8 mouse cellular contexts compared by ENCODE assay signal in genomic region chr11:109362463-109363190, GRCm38 (mm10). TPM values are rescaled to one million over a fixed set of nuclear protein-coding genes. Genes with fewer than 3 reads are reported as not detected.
DNase-seq lines count a peak whose midpoint lies in the region; ATAC-seq lines count a peak whose summit lies in the region.

Gene Gna13, plus strand, starts transcription at chr11:109362831.

- WGBS in hindbrain, embryonic 12.5 days, result under 1% methylated on average over 45 of the region's 89 CpGs

- H3K9me3 ChIP-seq in hindbrain, embryonic 12.5 days (replicated peaks), result no peaks in the 10 kb centered on the region

- H3K36me3 ChIP-seq in hindbrain, embryonic 12.5 days, result peaks cover 16% of the 10 kb centered on the region

- peak within 1 kb of the TSS; percentile 98 for H3K27ac ChIP-seq in hindbrain, embryonic 12.5 days

- ATAC-seq in hindbrain, embryonic 12.5 days (ENCODE audit: low FRiP score), result peak; percentile 81

- peak within 1 kb of the TSS; percentile 91 for H3K9ac ChIP-seq in hindbrain, embryonic 12.5 days

- peak; percentile 95 for DNase-seq in Muller cell, postnatal 12 days (ENCODE audit: inconsistent ontology term)
- peak; percentile 92 for DNase-seq in cerebellum, adult 9-11 months
- DNase-seq in frontal cortex, postnatal 10 days (ENCODE audit: low spot score in 2 of 2), result peak; percentile 84 to 90
- peak; percentile 87 to 92 for DNase-seq in layer of hippocampus, postnatal 14 days (ENCODE audit: low spot score in 2 of 2)
- peak; percentile 92 for DNase-seq in lung, postnatal 14 days
- DNase-seq in retina, adult 2 months (ENCODE audit: low read depth, low spot score), result peak; percentile 89
- DNase-seq in thymus, postnatal 36 days, result peak; percentile 87 to 92

- peak within 1 kb of the TSS; percentile 68 for H3K4me2 ChIP-seq in hindbrain, embryonic 12.5 days (replicated peaks)

- H3K27me3 ChIP-seq in hindbrain, embryonic 12.5 days, result no peaks in the 10 kb centered on the region; the same call in 1 of the 2 replicates

- peaks cover 43% of the 10 kb centered on the region for H3K4me1 ChIP-seq in hindbrain, embryonic 12.5 days

- peak within 1 kb of the TSS; percentile 88 for H3K4me3 ChIP-seq in hindbrain, embryonic 12.5 days

RNA-seq across cellular contexts. Expression of gene Gna13, which starts in this region (rescaled TPM):
- polyA plus RNA-seq in hindbrain, embryonic 12.5 days (2016; fragmentation: Nextera tagmentation; extraction: Ambion mirVana), result 21.9 and 22.9 TPM in 2 replicates
- total RNA-seq in layer of hippocampus, postnatal 14 days (2021), result 10 to 100 TPM; 57.0 to 60.3 TPM

Comparison
In these comparisons a context has a peak if more than half of its experiments do, and no peak if none do; other contexts are left out.
1. Peak in every context shown above with its lines: DNase-seq, ATAC-seq, H3K4me3 ChIP-seq and H3K27ac ChIP-seq.